ENCODE assay signal across 8 mouse cellular contexts in genomic region chr17:53569829-53570228, GRCm38 (mm10). TPM values are rescaled to one million over a fixed set of nuclear protein-coding genes. Genes with fewer than 3 reads are reported as not detected.
A peak's percentile ranks its signal among the peaks of the same experiment; 100 is the strongest.
DNase-seq lines count a peak whose midpoint lies in the region; ATAC-seq and TF ChIP-seq lines count a peak whose summit lies in the region.

No protein-coding gene starts in this region.

- H3K9ac ChIP-seq in hindbrain, embryonic 15.5 days = 0 out of 2 replicates have a peak overlapping the region, but pooled peaks have one; percentile 10
- no peak overlapping the region for H3K9ac ChIP-seq in limb, embryonic 12.5 days (replicated peaks)
- no peak overlapping the region for H3K9ac ChIP-seq in midbrain, embryonic 14.5 days (replicated peaks; ENCODE audit: low read length)
- no peak overlapping the region for H3K9ac ChIP-seq in stomach, embryonic 15.5 days

- H3K4me3 ChIP-seq in layer of hippocampus, adult 2 months = peak overlapping the region; percentile 28; the same call in 1 of the 2 replicates
- peak overlapping the region; percentile 50 for H3K4me3 ChIP-seq in brown adipose tissue, adult 24 weeks (ENCODE audit: insufficient read depth, low read depth, low read length)
- H3K4me3 ChIP-seq in hindbrain, embryonic 15.5 days = 0 out of 2 replicates have a peak overlapping the region, but pooled peaks have one; percentile 6
- no peak overlapping the region for H3K4me3 ChIP-seq in limb, embryonic 12.5 days (replicated peaks)
- no peak overlapping the region for H3K4me3 ChIP-seq in midbrain, embryonic 14.5 days (replicated peaks; ENCODE audit: low read depth, low read length)
- peak overlapping the region; percentile 19 for H3K4me3 ChIP-seq in stomach, embryonic 15.5 days (replicated peaks)

- peak overlapping the region; percentile 33 for H3K4me2 ChIP-seq in hindbrain, embryonic 15.5 days
- peak overlapping the region; percentile 39 for H3K4me2 ChIP-seq in limb, embryonic 12.5 days
- H3K4me2 ChIP-seq in midbrain, embryonic 14.5 days (ENCODE audit: low read length) = peak overlapping the region; percentile 87; the same call in 1 of the 2 replicates
- H3K4me2 ChIP-seq in stomach, embryonic 15.5 days = peak overlapping the region; percentile 46

- no peaks in the 10 kb centered on the region for H3K9me3 ChIP-seq in hindbrain, embryonic 15.5 days
- H3K9me3 ChIP-seq in limb, embryonic 12.5 days = no peaks in the 10 kb centered on the region
- no peaks in the 10 kb centered on the region for H3K9me3 ChIP-seq in midbrain, embryonic 14.5 days (ENCODE audit: control insufficient read depth, low read length)
- H3K9me3 ChIP-seq in stomach, embryonic 15.5 days = no peaks in the 10 kb centered on the region

- 49% methylated on average over 6 of the region's 6 CpGs for WGBS in hindbrain, embryonic 15.5 days
- 44% methylated on average over 6 of the region's 6 CpGs for WGBS in limb, embryonic 12.5 days
- 33% methylated on average over 6 of the region's 6 CpGs for WGBS in midbrain, embryonic 14.5 days
- 30% methylated on average over 6 of the region's 6 CpGs for WGBS in stomach, embryonic 15.5 days

- peak overlapping the region; percentile 93; the same call in 1 of the 2 replicates for H3K27ac ChIP-seq in layer of hippocampus, adult 2 months
- H3K27ac ChIP-seq in brown adipose tissue, adult 24 weeks (replicated peaks; ENCODE audit: low read depth, low read length) = peak overlapping the region; percentile 92
- H3K27ac ChIP-seq in hindbrain, embryonic 15.5 days (replicated peaks) = 0 out of 2 replicates have a peak overlapping the region, but pooled peaks have one; percentile 25
- peak overlapping the region; percentile 76 for H3K27ac ChIP-seq in limb, embryonic 12.5 days
- H3K27ac ChIP-seq in midbrain, embryonic 14.5 days (replicated peaks; ENCODE audit: low read depth, low read length) = 0 out of 2 replicates have a peak overlapping the region, but pooled peaks have one; percentile 26
- peak overlapping the region; percentile 77 for H3K27ac ChIP-seq in stomach, embryonic 15.5 days

- H3K36me3 ChIP-seq in hindbrain, embryonic 15.5 days = no peaks in the 10 kb centered on the region
- no peaks in the 10 kb centered on the region for H3K36me3 ChIP-seq in limb, embryonic 12.5 days
- H3K36me3 ChIP-seq in midbrain, embryonic 14.5 days (ENCODE audit: control insufficient read depth, insufficient read depth, low read length) = no peaks in the 10 kb centered on the region
- no peaks in the 10 kb centered on the region for H3K36me3 ChIP-seq in stomach, embryonic 15.5 days

- peaks cover 27% of the 10 kb centered on the region for H3K4me1 ChIP-seq in brown adipose tissue, adult 24 weeks (ENCODE audit: control insufficient read depth, insufficient read depth, insufficient read length, low read length)
- H3K4me1 ChIP-seq in hindbrain, embryonic 15.5 days (replicated peaks) = peaks cover 31% of the 10 kb centered on the region
- H3K4me1 ChIP-seq in limb, embryonic 12.5 days (replicated peaks) = peaks cover 21% of the 10 kb centered on the region
- H3K4me1 ChIP-seq in midbrain, embryonic 14.5 days (ENCODE audit: control insufficient read depth, insufficient read depth, low read length) = peaks cover 25% of the 10 kb centered on the region
- peaks cover 15% of the 10 kb centered on the region; the same call in 1 of the 2 replicates for H3K4me1 ChIP-seq in stomach, embryonic 15.5 days

- DNase-seq in layer of hippocampus, adult 2 months (ENCODE audit: low spot score in 2 of 2) = no peak
- no peak for DNase-seq in layer of hippocampus, postnatal 36 days
- peak; percentile 82 for DNase-seq in gastrocnemius, adult 18-20 months (ENCODE audit: low spot score)
- peak; percentile 71 for DNase-seq in midbrain, embryonic 14.5 days

- H3K27me3 ChIP-seq in hindbrain, embryonic 15.5 days = no peaks in the 10 kb centered on the region
- H3K27me3 ChIP-seq in limb, embryonic 12.5 days = no peaks in the 10 kb centered on the region
- no peaks in the 10 kb centered on the region for H3K27me3 ChIP-seq in midbrain, embryonic 14.5 days (ENCODE audit: control insufficient read depth, insufficient read depth, low read length)
- no peaks in the 10 kb centered on the region for H3K27me3 ChIP-seq in stomach, embryonic 15.5 days (replicated peaks)

- TF ChIP-seq CTCF in layer of hippocampus, adult 2 months (conservative IDR thresholded peaks at IDR 0.05) = no peak

- ATAC-seq in hindbrain, embryonic 15.5 days (ENCODE audit: low FRiP score, low read depth) = no peak
- ATAC-seq in limb, embryonic 12.5 days (ENCODE audit: insufficient number of reproducible peaks, insufficient read depth, low FRiP score, low TSS enrichment, low read depth) = no peak
- ATAC-seq in midbrain, embryonic 14.5 days (ENCODE audit: low FRiP score, low TSS enrichment) = no peak
- no peak for ATAC-seq in stomach, embryonic 15.5 days (ENCODE audit: insufficient read depth, low FRiP score, low read depth)

RNA-seq across cellular contexts. Expression of gene Kat2b, which starts 3.2 kb away (rescaled TPM):
- 10 to 100 TPM; 12.7 to 20.3 TPM for total RNA-seq in layer of hippocampus, adult 2 months (2021)
- 10 to 100 TPM; 15.0 to 18.8 TPM for total RNA-seq in layer of hippocampus, postnatal 36 days (2021)
- polyA plus RNA-seq in brown adipose tissue, adult 24 weeks (2012; ENCODE audit: insufficient read depth, insufficient read length, missing spikeins) = 33.2 and 52.3 TPM in 2 replicates
- total RNA-seq in gastrocnemius, adult 18-20 months (2021) = 10 to 100 TPM; 61.9 to 63.8 TPM
- polyA plus RNA-seq in hindbrain, embryonic 15.5 days (2015; fragmentation: Nextera tagmentation; extraction: Ambion mirVana) = 5.7 and 6.3 TPM in 2 replicates
- polyA plus RNA-seq in limb, embryonic 12.5 days (2016; fragmentation: Nextera tagmentation; extraction: Ambion mirVana) = 2.3 and 2.7 TPM in 2 replicates
- polyA plus RNA-seq in midbrain, embryonic 14.5 days (2014; fragmentation: Nextera tagmentation; extraction: Ambion mirVana) = 9.2 and 9.4 TPM in 2 replicates
- polyA plus RNA-seq in stomach, embryonic 15.5 days (2015; fragmentation: Nextera tagmentation; extraction: Ambion mirVana) = 4.1 and 5.3 TPM in 2 replicates

RNA-seq across cellular contexts. Expression of gene Pp2d1, which starts 30.6 kb away (rescaled TPM):
- total RNA-seq in layer of hippocampus, adult 2 months (2021) = not detected
- not detected for total RNA-seq in layer of hippocampus, postnatal 36 days (2021)
- polyA plus RNA-seq in brown adipose tissue, adult 24 weeks (2012; ENCODE audit: insufficient read depth, insufficient read length, missing spikeins) = 0.46 TPM in 1 of 2 replicates, not detected in the other
- total RNA-seq in gastrocnemius, adult 18-20 months (2021) = not detected
- 0.26 and 0.35 TPM in 2 replicates for polyA plus RNA-seq in hindbrain, embryonic 15.5 days (2015; fragmentation: Nextera tagmentation; extraction: Ambion mirVana)
- polyA plus RNA-seq in limb, embryonic 12.5 days (2016; fragmentation: Nextera tagmentation; extraction: Ambion mirVana) = 0.26 and 0.33 TPM in 2 replicates
- polyA plus RNA-seq in midbrain, embryonic 14.5 days (2014; fragmentation: Nextera tagmentation; extraction: Ambion mirVana) = 0.49 and 0.66 TPM in 2 replicates
- polyA plus RNA-seq in stomach, embryonic 15.5 days (2015; fragmentation: Nextera tagmentation; extraction: Ambion mirVana) = 0.27 and 0.42 TPM in 2 replicates

Comparison
In these comparisons a context has a peak if more than half of its experiments do, and no peak if none do; other contexts are left out.
1. DNase-seq: peak in gastrocnemius, adult 18-20 months (single experiment) and midbrain, embryonic 14.5 days (single experiment); none in layer of hippocampus, adult 2 months (0 of 2) and layer of hippocampus, postnatal 36 days (0 of 2).
2. H3K27ac ChIP-seq: peak in every context shown above with its lines; median percentile 93 in layer of hippocampus, adult 2 months; 92 in brown adipose tissue, adult 24 weeks; 77 in stomach, embryonic 15.5 days; 76 in limb, embryonic 12.5 days; 26 in midbrain, embryonic 14.5 days; 25 in hindbrain, embryonic 15.5 days.
3. H3K4me3 ChIP-seq: peak in layer of hippocampus, adult 2 months (single experiment), brown adipose tissue, adult 24 weeks (single experiment), hindbrain, embryonic 15.5 days (single experiment) and stomach, embryonic 15.5 days (single experiment); none in limb, embryonic 12.5 days (single experiment) and midbrain, embryonic 14.5 days (single experiment).
4. H3K4me2 ChIP-seq: peak in every context shown above with its lines; median percentile 87 in midbrain, embryonic 14.5 days; 46 in stomach, embryonic 15.5 days; 39 in limb, embryonic 12.5 days; 33 in hindbrain, embryonic 15.5 days.